Mouse (Mus musculus): ENCODE results near the gene Car12.
"Not testable (repeated sequence)": the region's sequence is repeated elsewhere in the genome, so short reads cannot be mapped to it uniquely, and the experiment has no call there.

Gene Car12

DNA sequence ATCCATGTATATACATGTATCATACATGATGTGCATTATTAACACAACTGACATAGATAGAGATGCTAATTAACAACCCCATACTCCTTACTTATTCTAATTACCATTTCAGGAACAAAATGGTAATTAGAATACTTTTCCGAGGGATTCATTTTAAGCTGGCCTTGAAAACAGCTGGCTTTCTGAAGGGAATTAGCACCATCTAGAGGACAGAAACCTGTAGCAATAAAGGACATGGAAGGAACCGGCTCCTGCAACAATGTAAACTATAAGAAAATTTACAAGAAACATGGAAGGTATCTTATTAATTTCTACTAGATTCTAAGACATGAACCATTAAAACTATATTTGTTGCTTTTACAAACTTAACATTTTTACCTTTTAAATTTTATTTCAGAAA is 74.3 kb downstream of the Car12 start:
- no peak for DNase-seq

DNA sequence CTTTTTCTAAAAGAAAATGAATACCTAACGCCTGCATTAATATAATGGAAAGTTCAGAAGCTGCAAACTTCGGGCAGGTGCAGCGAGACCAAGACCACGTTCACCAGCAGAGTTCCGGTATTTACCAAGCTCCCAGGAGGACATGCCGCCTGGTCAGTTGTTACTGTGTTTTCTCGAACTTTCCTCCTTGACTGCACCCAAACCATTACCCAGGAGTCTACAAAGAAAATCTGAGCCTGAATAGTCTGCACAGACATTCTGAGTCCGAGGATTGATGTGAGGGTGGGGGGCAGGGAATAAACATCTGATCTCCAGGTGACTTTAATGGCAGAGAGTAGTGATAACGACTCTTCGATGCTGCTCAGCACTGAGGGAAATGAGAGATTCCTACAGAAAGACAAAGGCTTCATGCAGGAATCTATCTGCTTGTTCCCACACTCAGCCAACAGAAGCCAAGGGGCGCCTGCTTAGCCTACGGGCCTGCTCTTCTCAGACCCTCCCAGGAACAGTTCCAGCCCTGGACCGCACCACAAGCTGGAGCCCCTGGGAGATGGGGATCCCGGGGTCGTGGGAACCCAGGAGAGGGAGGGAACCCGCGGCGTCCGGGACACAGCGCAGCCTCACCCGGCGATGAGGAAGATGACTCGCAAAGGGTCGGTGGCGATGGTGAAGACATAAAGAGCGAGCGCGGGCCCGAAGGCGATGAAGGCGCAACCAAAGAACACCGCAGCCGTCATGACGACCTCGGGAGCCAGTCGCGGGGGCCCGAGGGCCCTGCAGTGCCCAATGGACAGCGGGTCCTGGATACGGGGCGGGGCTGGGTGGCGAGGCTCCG is 81.4 kb downstream of the Car12 start:
- peak; percentile 15 for DNase-seq

DNA sequence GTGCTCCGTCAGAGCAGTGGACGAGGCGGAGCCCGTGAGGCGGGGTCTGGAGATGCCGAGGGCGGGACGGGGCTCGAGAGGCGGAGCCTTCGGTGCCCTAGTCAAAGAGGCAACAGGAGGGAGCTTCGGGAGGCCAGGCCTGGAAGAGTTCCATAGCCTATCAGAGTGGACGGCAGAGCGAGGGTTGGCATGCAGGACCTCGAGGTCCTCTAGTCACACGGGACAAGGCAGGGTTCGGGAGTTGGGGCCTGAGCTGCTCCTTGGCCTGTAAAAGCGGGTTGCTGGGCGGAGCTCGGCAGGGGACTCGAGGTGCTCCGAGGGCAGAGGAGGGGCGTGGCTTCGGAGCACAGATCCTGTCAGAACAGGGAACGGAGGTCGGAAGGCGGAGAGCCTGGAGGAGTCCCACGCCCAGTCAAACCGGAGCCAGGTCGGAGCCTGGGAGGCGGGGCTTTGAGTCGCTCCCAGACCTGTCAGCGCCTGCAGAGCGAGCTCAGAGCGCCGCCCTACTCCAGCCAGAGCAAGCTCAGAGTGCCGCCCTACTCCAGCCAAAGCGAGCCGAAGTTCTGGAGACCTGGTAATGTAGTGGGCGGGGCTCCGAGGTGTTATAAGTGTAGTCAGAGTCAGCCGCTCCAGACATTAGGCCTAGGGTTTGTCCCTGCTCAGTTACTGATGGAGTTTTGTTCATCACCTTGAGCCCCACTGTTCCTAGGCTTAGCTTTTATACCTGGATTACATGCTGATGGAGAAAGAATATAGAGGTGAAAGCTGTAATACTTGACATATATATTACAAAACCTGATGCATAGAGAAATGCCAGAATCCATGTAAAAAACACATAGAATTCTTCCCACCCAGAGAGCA is 82.2 kb downstream of the Car12 start, which contains the start of gene Aph1b:
Gene Aph1b, minus strand, starts transcription at position 27 of the 861 bp plus-strand sequence.
- peak; percentile 99 for DNase-seq

DNA sequence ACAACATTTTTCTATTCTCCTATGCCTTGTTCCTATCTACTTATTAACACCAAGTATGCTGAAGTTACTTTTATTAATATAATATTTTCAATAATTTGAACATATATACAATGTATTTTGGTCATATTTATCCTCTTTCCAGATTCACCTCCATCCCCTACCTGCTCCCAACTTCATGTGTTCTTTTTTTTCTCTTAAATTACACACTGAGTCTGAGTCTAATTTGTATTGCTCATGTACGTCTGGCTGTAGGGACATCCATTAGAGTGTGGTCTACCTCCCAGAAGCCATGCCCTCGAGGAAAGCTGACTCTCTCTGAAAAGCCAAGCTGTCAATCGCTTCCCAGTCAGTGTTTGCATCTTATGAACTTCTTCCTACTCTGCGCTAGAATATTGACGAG is 83.3 kb downstream of the Car12 start, which contains the start of gene Gm10647:
Gene Gm10647, plus strand, starts transcription at position 301 of the 400 bp plus-strand sequence.
- DNase-seq, result no peak

DNA sequence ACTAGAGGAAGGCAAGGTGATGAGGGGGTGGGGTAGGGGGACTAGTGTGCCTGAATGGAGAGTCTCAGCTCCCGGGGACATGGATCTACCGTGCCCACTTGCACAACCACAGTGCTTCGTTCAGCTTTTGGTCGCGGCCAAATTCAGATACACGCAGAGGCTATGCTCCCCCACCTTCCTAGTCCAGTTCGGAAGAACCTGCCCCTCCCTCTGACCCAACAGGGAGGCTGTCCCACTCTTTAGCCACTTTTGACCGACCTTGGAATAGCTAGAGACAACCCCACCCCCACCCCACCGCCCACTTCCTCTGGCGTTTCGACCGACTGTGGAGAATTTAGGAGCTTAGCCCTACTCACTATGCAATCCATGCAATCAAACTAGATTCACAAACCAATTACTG is 88.5 kb downstream of the Car12 start:
- DNase-seq, result no peak

DNA sequence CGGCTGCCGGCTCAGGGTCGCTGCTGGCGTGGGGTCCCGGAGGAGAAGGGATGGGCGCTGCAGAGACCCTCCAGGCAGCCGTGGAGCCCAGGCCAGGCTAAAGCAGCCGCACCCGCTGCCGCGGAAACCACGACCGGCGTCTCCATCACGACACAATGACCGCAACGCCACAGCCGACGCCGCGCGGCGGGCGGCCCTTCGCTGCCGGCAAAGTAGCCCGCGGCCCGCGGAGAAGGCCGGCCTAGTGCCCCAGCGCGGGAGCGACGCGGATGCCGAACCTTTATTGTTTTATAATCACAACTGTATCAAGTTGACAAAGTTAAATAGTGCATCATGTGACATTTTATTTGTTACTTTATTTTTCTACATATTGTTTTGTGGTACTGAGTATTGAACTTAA is 92.5 kb downstream of the Car12 start:
- DNase-seq, result not testable (repeated sequence)

DNA sequence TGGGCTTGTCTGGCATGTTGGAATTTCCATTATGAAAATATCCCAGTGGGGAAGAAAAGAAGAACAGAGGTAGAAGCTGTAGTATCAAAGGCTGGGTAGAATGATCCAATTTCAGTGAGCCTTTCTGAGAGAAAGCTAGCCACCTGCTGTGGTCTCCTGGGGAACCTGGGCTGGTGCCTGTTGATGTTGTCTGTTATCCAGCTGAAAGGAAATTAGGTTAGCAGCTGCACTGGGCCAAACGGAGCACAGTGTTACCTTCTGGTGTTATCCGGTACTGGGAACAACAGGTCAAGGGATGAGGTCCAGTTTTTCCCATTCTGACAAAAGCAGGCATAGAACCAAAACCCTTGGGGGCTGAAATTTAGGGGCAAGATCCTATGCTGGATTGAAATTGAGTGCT is 99.9 kb downstream of the Car12 start:
- no peak for DNase-seq

Measured in kidney, adult 11 months (tissue).